Mouse (Mus musculus) cerebellum, adult 11-12 months (tissue): ENCODE measurements around the gene Homer2.

Source experiments
- DNase-seq: peaks from one replicate; pipeline ENCODE4 v3.0.0; 2022

Homer2 gene

GRCm38 (mm10) chr7:81557252-81557984 is 149.9 kb downstream of the Homer2 start:
- DNase-seq: no peak

DNA sequence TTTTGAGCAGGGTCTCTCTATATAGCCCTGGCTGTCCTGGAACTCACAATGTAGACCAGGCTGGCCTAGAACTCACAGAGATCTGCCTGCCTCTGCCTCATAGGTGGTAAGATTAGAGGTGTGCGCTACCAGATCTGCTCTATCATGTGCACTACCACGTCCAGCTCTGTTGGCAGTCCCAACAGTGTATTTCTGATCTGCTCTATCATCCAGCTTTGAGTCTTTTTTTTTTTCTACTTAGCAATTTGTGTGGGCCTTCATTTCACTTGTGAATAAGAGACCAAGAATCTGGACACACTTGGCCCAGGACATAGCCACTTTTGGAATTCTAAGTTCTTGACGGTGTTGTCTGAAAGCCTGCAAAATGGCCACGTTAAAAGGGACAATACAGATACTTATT is 150.5 kb downstream of the Homer2 start:
- DNase-seq: no peak

DNA sequence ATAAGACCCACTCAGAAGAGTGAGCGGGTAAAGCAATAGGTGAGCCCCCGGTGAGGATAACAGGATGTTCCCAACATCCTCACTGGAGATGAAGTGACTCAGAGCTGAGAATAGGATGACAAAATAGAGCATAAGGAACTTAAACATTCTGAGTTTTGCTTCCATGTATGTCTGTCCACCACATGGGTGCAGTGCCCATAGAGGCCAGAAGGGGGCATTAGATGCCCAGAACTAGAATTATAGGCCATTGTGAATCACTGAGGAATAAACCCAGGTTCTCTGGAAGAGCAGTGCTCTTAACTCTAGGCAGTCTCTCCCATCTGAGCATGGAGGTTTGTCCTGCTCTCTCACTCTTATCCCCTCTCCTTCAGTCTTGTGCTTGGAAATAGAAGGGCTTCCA is 153.0 kb downstream of the Homer2 start:
- DNase-seq: no peak

DNA sequence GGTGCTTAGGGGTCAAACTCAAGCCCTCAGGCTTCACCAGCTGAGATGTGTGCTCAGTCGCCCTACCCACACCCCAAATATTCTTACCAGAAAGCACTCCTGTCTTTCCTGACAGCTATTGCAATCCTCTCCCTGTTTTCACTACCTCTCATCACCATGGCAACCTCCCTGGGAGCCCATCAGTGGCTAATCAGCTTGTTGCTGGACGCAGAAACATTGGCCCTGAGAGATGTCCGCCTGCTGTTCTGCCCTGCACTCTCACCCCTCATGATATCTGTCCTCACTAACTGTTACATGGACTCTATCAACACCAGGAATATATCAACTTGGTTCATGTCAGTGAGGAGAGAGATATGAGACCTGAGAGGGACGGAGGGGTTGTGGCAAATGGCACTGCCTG is 153.7 kb downstream of the Homer2 start:
- DNase-seq: no peak
